Mouse (Mus musculus) CH12.LX (cell line): ENCODE data around the gene Pacs2. TPM values are rescaled to one million over a fixed set of nuclear protein-coding genes. Genes with fewer than 3 reads are reported as not detected.

Experiments
- DNase-seq: peaks from one replicate; pipeline ENCODE4 v3.0.0-alpha.2; 2013; ENCODE audit errors: extremely low read depth
- H3K27ac ChIP-seq: 2 replicates; pipeline ENCODE4 v1.5.1; 2012; ENCODE audit warnings: low read depth, mild to moderate bottlenecking, control low read depth, moderate library complexity; ENCODE audit not compliant: insufficient read depth
- H3K27me3 ChIP-seq: replicated peaks from 2 replicates; pipeline ENCODE3; 2012; ENCODE audit warnings: inconsistent platforms
- H3K36me3 ChIP-seq, 2 experiments: replicated peaks in 1 of 2; 2 replicates each; pipeline versions ENCODE3 to v1.6.1; 2012; ENCODE audit warnings: inconsistent platforms in 1 of 2, low read length in 1 of 2, mild to moderate bottlenecking in 1 of 2, mixed read lengths in 1 of 2, moderate library complexity in 1 of 2; ENCODE audit not compliant: control insufficient read depth in 1 of 2, insufficient read depth in 1 of 2
- H3K4me1 ChIP-seq, 2 experiments: 2 replicates each; pipeline ENCODE4 v1.6.1; 2012; ENCODE audit warnings: inconsistent platforms in 1 of 2, moderate library complexity in 1 of 2; ENCODE audit not compliant: insufficient read depth in 2 of 2, control insufficient read depth in 1 of 2
- H3K4me2 ChIP-seq: 2 replicates; pipeline ENCODE4 v1.6.1; 2012; ENCODE audit warnings: low read depth, mild to moderate bottlenecking, control low read depth; ENCODE audit not compliant: poor library complexity, insufficient read depth, severe bottlenecking
- H3K4me3 ChIP-seq, 3 experiments: fragments of 150-350 bp in 1 of 3; sonication (generic) in 1 of 3; replicated peaks in 1 of 3; 2 replicates each; pipeline versions ENCODE3 to v1.5.1; 2011 to 2012; ENCODE audit warnings: low read depth in 2 of 3, low read length in 2 of 3, mild to moderate bottlenecking in 2 of 3, moderate library complexity in 2 of 3, control low read depth in 1 of 3, improper control_type of control experiment in 1 of 3, inconsistent platforms in 1 of 3, mixed read lengths in 1 of 3; ENCODE audit not compliant: poor library complexity in 1 of 3
- H3K79me2 ChIP-seq: replicated peaks from 2 replicates; pipeline ENCODE4 v1.6.1; 2012; ENCODE audit warnings: mild to moderate bottlenecking, moderate library complexity; ENCODE audit not compliant: control insufficient read depth, poor library complexity, insufficient read depth, severe bottlenecking; ENCODE audit errors: extremely low read depth
- H3K9ac ChIP-seq: 2 replicates; pipeline ENCODE4 v1.6.1; 2012; ENCODE audit warnings: low read depth, mild to moderate bottlenecking, control low read depth, moderate library complexity; ENCODE audit not compliant: insufficient read depth
- H3K9me3 ChIP-seq: replicated peaks from 2 replicates; pipeline ENCODE3; 2012; ENCODE audit warnings: low read length, inconsistent platforms, mixed read lengths
- CHD1 ChIP-seq: IDR thresholded peaks from 2 replicates; pipeline ENCODE4 v1.6.1; 2012; ENCODE audit warnings: low read depth, low read length, improper control_type of control experiment, inconsistent platforms
- CTCF ChIP-seq, 2 experiments: IDR thresholded peaks in 1 of 2; conservative IDR thresholded peaks in 1 of 2; 2 replicates each; pipeline ENCODE4 v1.5.1; 2011 to 2012; ENCODE audit warnings: low read depth in 2 of 2, low read length in 2 of 2, improper control_type of control experiment in 1 of 2, inconsistent platforms in 1 of 2, mild to moderate bottlenecking in 1 of 2, moderate library complexity in 1 of 2
- E2F4 ChIP-seq: IDR thresholded peaks from 2 replicates; pipeline ENCODE4 v1.6.1; 2011; ENCODE audit warnings: low read depth, low read length, improper control_type of control experiment; ENCODE audit not compliant: insufficient replicate concordance
- ELF1 ChIP-seq: IDR thresholded peaks from 2 replicates; pipeline ENCODE4 v1.6.1; 2014; ENCODE audit warnings: low read depth, mild to moderate bottlenecking, inconsistent platforms, low read length, improper control_type of control experiment
- EP300 ChIP-seq: IDR thresholded peaks from 2 replicates; pipeline ENCODE4 v1.6.1; 2011; ENCODE audit warnings: low read length, improper control_type of control experiment
- ETS1 ChIP-seq: conservative IDR thresholded peaks from 2 replicates; pipeline ENCODE4 v1.6.1; 2012; ENCODE audit warnings: low read depth, mild to moderate bottlenecking, inconsistent platforms, low read length, improper control_type of control experiment, moderate library complexity
- GABPA ChIP-seq: IDR thresholded peaks from 2 replicates; pipeline ENCODE4 v1.6.1; 2012; ENCODE audit warnings: low read depth, low read length, improper control_type of control experiment, inconsistent platforms; ENCODE audit not compliant: insufficient replicate concordance
- IRF4 ChIP-seq: IDR thresholded peaks from 2 replicates; pipeline ENCODE4 v1.6.1; 2014; ENCODE audit warnings: low read depth, mild to moderate bottlenecking, inconsistent platforms, low read length, improper control_type of control experiment
- JUND ChIP-seq: conservative IDR thresholded peaks from 2 replicates; pipeline ENCODE4 v1.6.1; 2011; ENCODE audit warnings: low read depth, low read length, improper control_type of control experiment
- KAT2A ChIP-seq: IDR thresholded peaks from 2 replicates; pipeline ENCODE4 v1.6.1; 2012; ENCODE audit warnings: low read length, improper control_type of control experiment, inconsistent platforms; ENCODE audit not compliant: insufficient replicate concordance
- MAX ChIP-seq: IDR thresholded peaks from 2 replicates; pipeline ENCODE4 v1.6.1; 2011; ENCODE audit warnings: low read length, improper control_type of control experiment
- MAZ ChIP-seq: IDR thresholded peaks from 2 replicates; pipeline ENCODE4 v1.6.1; 2012; ENCODE audit warnings: low read depth, mild to moderate bottlenecking, inconsistent platforms, low read length, improper control_type of control experiment, moderate library complexity
- MEF2A ChIP-seq: IDR thresholded peaks from 2 replicates; pipeline ENCODE4 v1.6.1; 2014; ENCODE audit warnings: low read depth, mild to moderate bottlenecking, inconsistent platforms, low read length, improper control_type of control experiment, borderline replicate concordance
- MXI1 ChIP-seq: IDR thresholded peaks from 2 replicates; pipeline ENCODE4 v1.6.1; 2011; ENCODE audit warnings: mild to moderate bottlenecking, low read depth, low read length, improper control_type of control experiment
- MYC ChIP-seq: IDR thresholded peaks from 2 replicates; pipeline ENCODE4 v1.6.1; 2011; ENCODE audit warnings: low read depth, mild to moderate bottlenecking, improper control_type of control experiment, low read length
- NRF1 ChIP-seq: IDR thresholded peaks from 2 replicates; pipeline ENCODE4 v1.6.1; 2014; ENCODE audit warnings: low read depth, mild to moderate bottlenecking, inconsistent platforms, low read length, improper control_type of control experiment, moderate library complexity
- PAX5 ChIP-seq: IDR thresholded peaks from 2 replicates; pipeline ENCODE4 v1.6.1; 2012; ENCODE audit warnings: low read length, inconsistent platforms, mixed read lengths
- RCOR1 ChIP-seq: conservative IDR thresholded peaks from 2 replicates; pipeline ENCODE4 v1.6.1; 2012; ENCODE audit warnings: low read depth, mild to moderate bottlenecking, inconsistent platforms, low read length, improper control_type of control experiment
- SMC3 ChIP-seq: IDR thresholded peaks from 2 replicates; pipeline ENCODE4 v1.6.1; 2011; ENCODE audit warnings: low read depth, low read length, improper control_type of control experiment
- TCF12 ChIP-seq: IDR thresholded peaks from 2 replicates; pipeline ENCODE4 v1.6.1; 2014; ENCODE audit warnings: low read depth, mild to moderate bottlenecking, inconsistent platforms, low read length, improper control_type of control experiment
- USF1 ChIP-seq: IDR thresholded peaks from 2 replicates; pipeline ENCODE4 v1.6.1; 2014; ENCODE audit warnings: low read depth, mild to moderate bottlenecking, inconsistent platforms, low read length, improper control_type of control experiment
- ZMIZ1 ChIP-seq: IDR thresholded peaks from 2 replicates; pipeline ENCODE4 v1.6.1; 2012; ENCODE audit warnings: low read depth, mild to moderate bottlenecking, inconsistent platforms, low read length, improper control_type of control experiment
- ZNF384 ChIP-seq: IDR thresholded peaks from 2 replicates; pipeline ENCODE4 v1.6.1; 2012; ENCODE audit warnings: low read depth, low read length, improper control_type of control experiment, inconsistent platforms
- dilution Hi-C: fragments of 300-500 bp; cut with MboI; formaldehyde crosslinking; loops from 2 replicates; pipeline ENCODE4 v1.14.3; 2020; ENCODE audit warnings: low sequenced_read_pairs; ENCODE audit not compliant: extremely low pct_unique_long_range_greater_than_20kb, extremely low pct_ligation_motif_present
- in situ Hi-C: fragments of 300-500 bp; cut with MboI; formaldehyde crosslinking; loops from 3 replicates; pipeline ENCODE4 v1.14.3; 2019; ENCODE audit warnings: low sequenced_read_pairs, low pct_ligation_motif_present, low pct_unique_long_range_greater_than_20kb, mixed read lengths
- polyA plus RNA-seq: library from polyadenylated mRNA; unstranded; fragments of >175 nt; gene quantifications from 2 replicates; pipeline ENCODE4 v1.2.1, GENCODE M21; 2012; ENCODE audit warnings: low read depth; ENCODE audit not compliant: insufficient read length
- total RNA-seq, 2 experiments: library from RNA; depleted of rRNA; stranded (reverse); fragments of 300-350 nt in 1 of 2; fragments of >200 nt in 1 of 2; gene quantifications; 2 replicates each; pipeline ENCODE4 v1.2.3; 2012 to 2014

Pacs2 gene
- total and polyA plus RNA-seq, 3 experiments, result 3.1 to 7.1 (median 7.0) TPM

DNA sequence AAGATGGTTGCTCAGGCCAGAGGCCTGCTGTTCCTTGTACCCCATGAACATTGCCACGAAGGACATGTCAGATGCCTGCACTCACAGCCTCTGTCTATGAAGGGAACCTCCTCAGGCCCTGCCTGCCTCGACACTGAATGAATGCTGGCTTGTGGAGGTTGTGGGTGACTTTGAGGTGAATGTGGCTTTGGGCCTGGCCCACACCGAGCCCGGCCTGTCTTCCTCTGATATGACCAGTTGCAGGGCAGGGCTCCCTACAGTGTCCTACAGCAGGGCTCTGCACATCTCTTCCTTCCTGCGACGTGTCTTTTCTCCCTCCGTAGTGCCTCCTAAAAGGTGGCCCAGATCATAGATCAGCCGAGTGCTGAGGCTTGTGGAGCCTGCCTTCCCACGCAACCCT, 16.7 kb downstream of the Pacs2 start:
- H3K79me2 ChIP-seq, result no peaks in the 10 kb centered on the region
- H3K27me3 ChIP-seq, result no peaks in the 10 kb centered on the region
- peaks cover 4% of the 10 kb centered on the region for H3K9me3 ChIP-seq
- H3K9ac ChIP-seq, result no peak overlapping the region
- DNase-seq, result no peak
- dilution Hi-C loops, result no loop called here
- no peak overlapping the region for H3K27ac ChIP-seq
- peaks cover 0 to 17% of the 10 kb centered on the region in 2 experiments for H3K36me3 ChIP-seq
- peaks cover 12 to 37% of the 10 kb centered on the region in 2 experiments for H3K4me1 ChIP-seq
- H3K4me2 ChIP-seq, result no peak overlapping the region
- TF ChIP-seq MAX (no peak), USF1 (no peak), MAZ (no peak), JUND (no peak), GABPA (no peak), NRF1 (no peak), EP300 (no peak), KAT2A (no peak), MYC (no peak), E2F4 (no peak), ZMIZ1 (no peak), ELF1 (no peak), SMC3 (no peak), CTCF (conservative IDR thresholded peaks at IDR 0.05 in 1 of 2, IDR thresholded peaks at IDR 0.05 in 1 of 2; ENCODE audit: low read depth in 2 of 2, low read length in 2 of 2) (no peak), PAX5 (no peak), TCF12 (no peak)
- TF ChIP-seq, all 38 proteins: peak for 0
- H3K4me3 ChIP-seq, result no peak overlapping the region
- in situ Hi-C loops, result no loop called here

DNA sequence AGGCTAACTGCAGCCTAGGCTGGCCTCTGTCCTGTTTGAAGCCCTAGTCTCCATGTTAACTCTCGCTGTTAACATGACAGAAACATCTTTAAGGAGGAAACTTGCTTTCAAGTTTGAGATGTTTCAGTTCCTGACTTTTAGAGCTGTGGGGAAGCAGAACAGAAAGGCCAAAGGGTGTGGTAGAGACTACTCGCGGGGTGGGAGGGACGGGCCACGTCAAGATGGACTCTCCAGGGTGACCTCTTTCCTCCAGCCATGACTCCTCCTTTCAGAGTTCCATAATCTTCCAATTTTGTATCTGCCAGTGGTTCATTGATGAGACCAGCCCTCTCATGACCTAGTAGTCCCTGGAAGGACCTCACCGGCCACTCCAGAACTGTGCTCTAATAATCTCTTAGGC, 17.1 kb downstream of the Pacs2 start:
- no peak overlapping the region for H3K9ac ChIP-seq
- H3K27ac ChIP-seq, result no peak overlapping the region
- dilution Hi-C loops (no loop called here), in situ Hi-C loops (no loop called here)
- no peak overlapping the region for H3K4me2 ChIP-seq
- H3K79me2 ChIP-seq, result no peaks in the 10 kb centered on the region
- H3K4me3 ChIP-seq, result no peak overlapping the region
- peaks cover 4% of the 10 kb centered on the region for H3K9me3 ChIP-seq
- peaks cover 0 to 17% of the 10 kb centered on the region in 2 experiments for H3K36me3 ChIP-seq
- no peaks in the 10 kb centered on the region for H3K27me3 ChIP-seq
- TF ChIP-seq TCF12, result no peak
- TF ChIP-seq MEF2A, result no peak
- no peak for TF ChIP-seq MXI1
- TF ChIP-seq EP300, result no peak
- TF ChIP-seq ZMIZ1, result no peak
- no peak for TF ChIP-seq CHD1
- no peak for TF ChIP-seq ZNF384
- no peak; the same call in 1 of the 2 replicates for TF ChIP-seq IRF4
- TF ChIP-seq RCOR1, result no peak
- TF ChIP-seq MAX, result no peak
- TF ChIP-seq ETS1, result no peak
- TF ChIP-seq CTCF (conservative IDR thresholded peaks at IDR 0.05 in 1 of 2, IDR thresholded peaks at IDR 0.05 in 1 of 2; ENCODE audit: low read depth in 2 of 2, low read length in 2 of 2), result no peak
- no peak for TF ChIP-seq GABPA
- peaks cover 12 to 37% of the 10 kb centered on the region in 2 experiments for H3K4me1 ChIP-seq
- DNase-seq, result no peak
